Mouse (Mus musculus) bone marrow, adult 2 months (tissue): ENCODE results near the gene 2810021J22Rik. TPM values are rescaled to one million over a fixed set of nuclear protein-coding genes. Genes with fewer than 3 reads are reported as not detected.

Experiments
- H3K27ac ChIP-seq: fragments of 200-500 bp; 2 replicates; pipeline ENCODE4 v1.5.1; 2012; ENCODE audit warnings: low read depth, mild to moderate bottlenecking, control low read depth, inconsistent platforms, low read length; ENCODE audit not compliant: control insufficient read depth, poor library complexity, insufficient read depth
- H3K4me1 ChIP-seq: fragments of 200-500 bp; 2 replicates; pipeline ENCODE4 v1.6.1; 2011; ENCODE audit warnings: low read length; ENCODE audit not compliant: control insufficient read depth, insufficient read depth
- H3K4me3 ChIP-seq: fragments of 200-500 bp; replicated peaks from 2 replicates; pipeline ENCODE3; 2011; ENCODE audit warnings: mild to moderate bottlenecking, low read depth, low read length, control low read depth; ENCODE audit not compliant: control insufficient read depth
- CTCF ChIP-seq: fragments of 200-500 bp; IDR thresholded peaks from 2 replicates; pipeline ENCODE4 v1.5.1; 2011; ENCODE audit warnings: low read length, control low read depth; ENCODE audit not compliant: control insufficient read depth, insufficient read depth
- POLR2A ChIP-seq: fragments of 200-500 bp; IDR thresholded peaks from 2 replicates; pipeline ENCODE4 v1.6.1; 2011; ENCODE audit warnings: low read depth, mild to moderate bottlenecking, control low read depth, low read length, borderline replicate concordance; ENCODE audit not compliant: control insufficient read depth
- WGBS: fragments of 180-500 bp; shearing (Covaris S2); methylation state at CpG from one replicate; pipeline ENCODE4 v1.1.7; 2018; 5-methylcytosine and 5-hydroxymethylcytosine counted together
- polyA plus RNA-seq: library from polyadenylated mRNA; stranded (reverse); fragments of >200 nt; gene quantifications from 2 replicates; pipeline ENCODE4 v1.2.4, GENCODE M21; 2011; ENCODE audit warnings: low replicate concordance; ENCODE audit not compliant: missing spikeins, insufficient read depth, insufficient read length

The 2810021J22Rik gene
- polyA plus RNA-seq, 1 experiment = 5.5 TPM

DNA sequence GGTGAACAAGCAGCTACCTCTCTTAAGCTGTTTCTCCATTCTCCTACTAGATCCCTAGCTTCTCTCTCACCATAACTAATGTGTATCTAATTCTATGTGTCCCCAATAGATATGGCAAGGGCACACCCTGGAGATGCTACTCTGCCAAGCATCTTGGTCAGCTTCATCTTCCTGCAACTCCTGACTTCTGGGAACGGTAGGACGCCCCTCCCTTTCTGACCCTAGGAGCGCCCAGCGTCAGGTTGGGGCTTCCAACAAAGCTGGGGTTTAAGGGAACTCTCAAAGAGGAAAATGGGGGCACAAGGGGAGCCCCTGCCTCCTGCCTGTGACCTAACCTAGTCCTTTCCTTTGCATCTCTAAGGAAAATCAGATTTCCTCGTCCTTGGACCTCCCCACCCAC is 51.7 kb downstream of the 2810021J22Rik start:
- WGBS = 56% methylated on average over 5 of the region's 5 CpGs
- H3K27ac ChIP-seq = peak overlapping the region; percentile 88

DNA sequence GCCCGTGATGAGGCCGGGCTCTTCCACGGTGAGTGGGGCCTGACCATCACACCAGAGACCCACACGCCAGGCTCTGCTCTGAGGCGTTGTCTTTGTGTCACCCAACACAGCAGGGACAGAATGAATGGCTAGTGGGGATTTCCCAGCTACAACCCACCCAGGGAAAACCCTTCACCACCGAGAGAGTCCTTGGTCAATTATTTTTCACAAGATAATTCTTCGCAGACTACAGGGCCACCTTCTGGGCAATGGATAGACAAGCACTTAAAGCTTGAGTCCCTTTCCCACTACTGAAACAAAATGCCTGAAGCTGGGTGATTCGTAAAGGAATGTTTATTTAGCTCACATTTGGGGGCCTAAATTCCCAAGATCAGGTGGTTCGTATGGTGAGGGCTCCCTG is 55.4 kb downstream of the 2810021J22Rik start:
- Histone ChIP-seq H3K27ac (no peak overlapping the region), H3K4me1 (no peaks in the 10 kb centered on the region), H3K4me3 (no peak overlapping the region)
- 84% methylated on average over 9 of the region's 9 CpGs for WGBS
- TF ChIP-seq CTCF (no peak), POLR2A (no peak)

More for the DNA sequence above, 51.7 kb downstream of the 2810021J22Rik start:
- peaks cover 1% of the 10 kb centered on the region; the same call in 1 of the 2 replicates for H3K4me1 ChIP-seq
- no peak for TF ChIP-seq POLR2A
- TF ChIP-seq CTCF = no peak
- peak overlapping the region; percentile 79 for H3K4me3 ChIP-seq

DNA sequence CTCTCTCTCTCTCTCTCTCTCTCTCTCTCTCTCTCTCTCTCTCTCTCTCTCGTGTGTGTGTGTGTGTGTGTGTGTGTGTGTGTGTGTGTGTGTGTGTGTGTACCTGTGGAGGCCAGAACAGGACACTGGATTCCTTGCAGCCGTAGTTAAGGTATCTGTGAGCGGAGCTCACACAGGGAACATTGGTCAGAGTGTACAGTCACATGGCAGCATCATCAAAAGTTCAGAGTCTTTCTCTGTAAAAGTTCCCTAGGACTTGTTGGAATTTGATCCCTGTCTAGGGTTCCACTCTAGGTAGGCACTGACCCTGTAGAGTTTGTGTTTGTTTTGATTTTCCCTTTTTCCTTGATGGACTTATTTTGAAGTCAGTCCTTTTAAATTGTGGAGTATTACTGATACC is 59.6 kb downstream of the 2810021J22Rik start:
- Histone ChIP-seq H3K4me3 (no peak overlapping the region), H3K4me1 (no peaks in the 10 kb centered on the region; the same call in 1 of the 2 replicates), H3K27ac (no peak overlapping the region)
- 90% methylated on average over 2 of the region's 3 CpGs for WGBS
- no peak for TF ChIP-seq CTCF
- no peak for TF ChIP-seq POLR2A

DNA sequence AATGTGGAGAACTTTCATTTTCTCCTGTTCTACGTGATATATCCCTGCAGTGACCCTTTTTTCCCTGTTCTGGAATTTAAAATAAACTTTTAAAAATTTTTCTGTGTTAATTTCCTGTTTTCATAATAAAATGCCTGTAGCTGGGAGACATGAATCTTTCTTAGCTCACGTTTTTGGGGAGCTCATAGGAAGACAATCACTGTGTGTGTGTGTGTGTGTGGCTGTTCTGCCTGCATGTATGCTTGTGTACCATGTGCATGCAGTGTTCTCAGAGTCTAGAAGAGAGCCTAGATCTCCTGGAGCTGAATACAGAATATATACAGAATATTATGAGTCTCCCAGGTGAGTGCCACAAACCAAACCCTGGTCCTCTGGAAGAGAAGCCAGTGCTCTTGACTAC is 60.0 kb downstream of the 2810021J22Rik start:
- WGBS = 48% methylated on average over 2 of the region's 2 CpGs
- Histone ChIP-seq H3K4me1 (no peaks in the 10 kb centered on the region; the same call in 1 of the 2 replicates), H3K4me3 (no peak overlapping the region), H3K27ac (no peak overlapping the region; the same call in 1 of the 2 replicates)
- TF ChIP-seq CTCF (no peak), POLR2A (no peak)

DNA sequence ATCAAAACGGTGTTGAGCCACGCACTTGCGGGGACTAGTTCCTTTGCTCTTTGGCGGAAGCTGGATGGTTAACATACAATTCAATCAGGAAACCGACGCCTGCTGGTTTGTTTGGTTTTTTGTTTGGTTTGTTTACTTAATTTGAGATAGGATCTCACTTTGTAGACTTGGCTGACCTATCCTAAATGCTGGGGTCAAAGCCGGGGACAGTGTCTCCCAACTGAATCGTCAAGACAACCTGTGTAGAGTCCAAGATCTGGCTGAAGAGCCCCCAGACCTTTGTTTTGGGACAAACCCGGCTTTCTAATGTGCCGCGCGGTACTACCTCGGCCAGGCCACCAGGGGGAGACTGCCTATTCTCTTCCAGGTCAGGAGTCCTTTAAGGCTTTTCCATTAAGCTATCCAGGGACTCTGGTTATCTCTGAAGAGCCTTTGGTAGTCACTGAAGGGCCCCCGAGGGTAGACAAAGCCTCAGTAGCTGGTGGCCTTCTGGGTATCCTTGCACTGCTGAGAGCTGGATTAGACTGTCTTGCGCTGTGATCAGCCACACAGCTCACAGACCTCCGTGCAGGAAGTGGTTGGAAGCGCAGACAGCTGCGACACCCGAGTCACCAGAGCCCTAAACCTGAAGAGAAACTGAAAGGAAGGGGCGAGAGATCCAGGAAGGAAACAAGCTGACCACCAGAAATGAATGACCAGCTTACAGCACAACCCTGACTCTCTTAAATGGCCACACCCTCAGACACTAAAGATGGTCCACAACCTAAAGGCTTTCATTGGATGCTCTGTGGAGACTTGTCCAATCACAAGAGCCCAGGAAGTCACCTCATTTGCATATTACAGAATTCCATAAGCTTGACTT is 61.0 kb downstream of the 2810021J22Rik start:
- peak overlapping the region; percentile 75 for H3K4me3 ChIP-seq
- no peaks in the 10 kb centered on the region; the same call in 1 of the 2 replicates for H3K4me1 ChIP-seq
- 0% methylated on average over 20 of the region's 20 CpGs for WGBS
- peak overlapping the region; percentile 89 for H3K27ac ChIP-seq
- TF ChIP-seq POLR2A (peak; percentile 44; the same call in 1 of the 2 replicates), CTCF (peak; percentile 75)

DNA sequence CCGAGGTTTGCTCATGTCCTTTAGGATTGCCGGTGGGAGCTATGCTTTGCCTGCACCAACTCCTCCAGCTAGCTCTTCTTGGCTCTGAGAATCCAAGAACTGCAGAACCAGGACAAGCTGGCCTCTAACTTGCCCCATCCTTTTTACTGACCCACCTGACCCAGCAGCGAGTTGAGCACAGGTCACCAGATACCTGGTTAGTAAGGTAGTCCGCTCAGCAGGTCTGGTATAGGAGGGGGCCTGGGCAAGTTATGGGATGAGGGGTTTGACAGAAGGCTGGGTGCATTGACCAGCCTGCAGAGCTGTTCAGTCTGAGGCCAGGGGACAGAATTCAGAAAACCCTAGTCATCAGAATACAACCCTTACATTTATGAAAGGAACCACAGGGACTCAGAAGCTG is 62.0 kb downstream of the 2810021J22Rik start:
- Histone ChIP-seq H3K4me1 (no peaks in the 10 kb centered on the region; the same call in 1 of the 2 replicates), H3K27ac (no peak overlapping the region), H3K4me3 (no peak overlapping the region)
- no peak for TF ChIP-seq CTCF
- no peak for TF ChIP-seq POLR2A
- WGBS = 80% methylated on average over 4 of the region's 4 CpGs

DNA sequence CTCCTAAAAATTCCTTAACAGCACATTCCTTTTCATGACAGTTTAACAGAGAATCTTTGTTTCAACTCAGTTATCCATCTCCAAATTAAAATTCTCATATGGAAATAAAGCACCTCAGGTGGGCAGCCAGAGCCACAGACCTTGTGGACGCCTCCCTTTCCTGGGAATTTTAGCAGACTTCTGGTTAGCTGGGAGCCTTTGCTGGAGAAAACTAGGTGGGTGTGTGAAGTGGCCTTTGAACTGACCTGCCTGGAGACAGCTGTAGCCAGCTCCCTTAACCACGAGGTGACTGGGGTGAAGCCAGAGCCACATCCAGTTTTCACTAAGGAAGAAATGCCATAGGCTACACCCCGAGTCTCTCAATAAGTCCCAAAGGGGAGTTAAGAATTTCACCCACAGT is 62.6 kb downstream of the 2810021J22Rik start:
- WGBS = 67% methylated on average over 3 of the region's 3 CpGs
- Histone ChIP-seq H3K4me1 (no peaks in the 10 kb centered on the region; the same call in 1 of the 2 replicates), H3K4me3 (no peak overlapping the region), H3K27ac (peak overlapping the region; percentile 36; the same call in 1 of the 2 replicates)
- no peak for TF ChIP-seq POLR2A
- no peak for TF ChIP-seq CTCF

DNA sequence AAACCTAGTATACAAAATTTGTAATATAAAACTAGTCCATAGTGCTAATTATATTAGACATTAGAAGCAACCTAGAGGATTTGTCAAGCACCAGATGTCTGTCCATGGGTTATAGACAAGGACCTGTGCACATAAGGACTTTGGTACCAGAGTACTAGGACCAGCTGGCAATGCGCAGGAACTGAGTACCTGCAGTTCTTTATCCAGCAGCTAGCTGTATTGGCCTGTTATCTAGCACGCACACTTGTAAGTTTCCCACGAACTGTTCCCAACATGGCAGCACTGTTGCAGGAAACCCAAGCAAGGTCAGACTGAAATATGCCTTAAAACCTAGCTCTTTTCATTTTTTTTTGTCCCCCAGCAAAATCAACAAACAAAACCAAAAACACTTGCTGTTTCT is 63.2 kb downstream of the 2810021J22Rik start:
- Histone ChIP-seq H3K4me1 (no peaks in the 10 kb centered on the region; the same call in 1 of the 2 replicates), H3K4me3 (no peak overlapping the region), H3K27ac (no peak overlapping the region)
- 58% methylated on average over 3 of the region's 3 CpGs for WGBS
- TF ChIP-seq CTCF (no peak), POLR2A (no peak)
